Mouse (Mus musculus) right cerebral cortex, postnatal 14 days (tissue): ENCODE data around the gene Jph3.

Experiments used
- DNase-seq: peaks from one replicate; pipeline ENCODE4 v3.0.0; 2022

Jph3 gene

GRCm38 (mm10) chr8:121842064-121842955, 112.9 kb downstream of the Jph3 start:
- no peak for DNase-seq

GRCm38 (mm10) chr8:121843184-121843733, 113.8 kb downstream of the Jph3 start:
- DNase-seq, result no peak
